Mouse (Mus musculus) C2C12 (cell line): ENCODE data around the gene Gm6169.

ENCODE experiments used
- CTCF ChIP-seq: IDR thresholded peaks from one replicate; pipeline ENCODE4 v1.5.1; 2011; ENCODE audit not compliant: control insufficient read depth, insufficient read depth, insufficient read length
- FOSL1 ChIP-seq: IDR thresholded peaks from one replicate; pipeline ENCODE4 v1.8.0; 2011; ENCODE audit warnings: mild to moderate bottlenecking, low read length; ENCODE audit not compliant: poor library complexity, insufficient read depth, severe bottlenecking
- MAX ChIP-seq: IDR thresholded peaks from one replicate; pipeline ENCODE4 v1.6.1; 2011; ENCODE audit warnings: mild to moderate bottlenecking, control low read depth
- MYOD1 ChIP-seq: IDR thresholded peaks from one replicate; pipeline ENCODE4 v1.6.1; 2011; ENCODE audit warnings: low read depth; ENCODE audit not compliant: control insufficient read depth, insufficient read length
- MYOG ChIP-seq: IDR thresholded peaks from one replicate; pipeline ENCODE4 v1.6.1; 2011; ENCODE audit not compliant: control insufficient read depth, insufficient read length; ENCODE audit errors: extremely low read depth

DNA sequence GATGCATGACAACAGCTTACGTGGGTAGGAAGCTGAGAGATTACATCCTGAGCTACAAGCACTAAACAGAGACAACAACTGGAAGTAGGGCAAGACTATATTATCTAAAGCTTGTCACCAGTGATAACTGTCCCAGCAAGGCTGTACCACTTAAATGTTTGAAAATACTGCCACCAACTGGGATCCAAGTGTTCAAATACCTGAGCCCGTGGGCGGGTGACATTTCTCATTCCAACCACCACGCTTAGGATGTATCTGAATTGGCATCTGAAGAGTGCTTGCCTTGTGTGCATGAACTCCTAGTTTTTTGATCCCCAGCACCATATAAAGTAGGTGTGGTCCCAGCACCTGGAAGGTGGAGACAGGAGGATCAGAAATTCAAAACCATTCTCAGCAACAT lies 3.3 kb downstream of the Gm6169 start:
- TF ChIP-seq CTCF, result no peak
- no peak for TF ChIP-seq MYOG
- no peak for TF ChIP-seq MYOD1
- TF ChIP-seq FOSL1, result no peak
- no peak for TF ChIP-seq MAX
